Mouse (Mus musculus): ENCODE data around the gene Mucl3. TPM values are rescaled to one million over a fixed set of nuclear protein-coding genes. Genes with fewer than 3 reads are reported as not detected.

The Mucl3 gene
- not detected for total RNA-seq (2023)

GRCm38 (mm10) chr17:35643609-35644236 is at the start of gene Mucl3:
TSS of gene Mucl3 (minus strand) at chr17:35643695.

GRCm38 (mm10) chr17:35673416-35674035 is 30.0 kb upstream of the Mucl3 start, which contains the start of gene Gtf2h4:
TSS of gene Gtf2h4 (minus strand) at chr17:35673739.

GRCm38 (mm10) chr17:35667334-35668065 is 24.0 kb upstream of the Mucl3 start, which contains the start of gene Vars2:
TSS of gene Vars2 (minus strand) at chr17:35667592.

GRCm38 (mm10) chr17:35626537-35626936 is 17.0 kb downstream of the Mucl3 start, which contains the start of gene Gm9573:
TSS of gene Gm9573 (minus strand) at chr17:35626637.

GRCm38 (mm10) chr17:35601249-35601648 is 42.2 kb downstream of the Mucl3 start, which contains the start of gene Sfta2:
TSS of gene Sfta2 (plus strand) at chr17:35601549.

Other genes starting within 250 kb of the Mucl3 start
- gene H2-Q6, start 218.8 kb downstream of the Mucl3 start, total RNA-seq (2023), result 10 to 100 TPM; 75.0 to 75.5 TPM
- 10 to 100 TPM; 83.8 to 92.9 TPM for gene H2-Q7, start 204.5 kb downstream of the Mucl3 start, total RNA-seq (2023)
- gene H2-Q10, start 173.6 kb downstream of the Mucl3 start, total RNA-seq (2023), result 10 to 100 TPM; 48.7 to 55.0 TPM
- gene Pou5f1, start 137.7 kb downstream of the Mucl3 start, total RNA-seq (2023), result under 1 TPM; 0.79 to 0.97 TPM
- 1 to 10 TPM; 5.3 to 6.3 TPM for gene Tcf19, start 126.9 kb downstream of the Mucl3 start, total RNA-seq (2023)
- gene Cchcr1, start 126.6 kb downstream of the Mucl3 start, total RNA-seq (2023), result 1 to 10 TPM; 5.1 to 6.4 TPM
- not detected for gene Psors1c2, start 110.5 kb downstream of the Mucl3 start, total RNA-seq (2023)
- not detected for gene Cdsn, start 91.6 kb downstream of the Mucl3 start, total RNA-seq (2023)
- not detected for gene 2300002M23Rik, start 76.2 kb downstream of the Mucl3 start, total RNA-seq (2023)
- not detected for gene Sfta2, start 42.1 kb downstream of the Mucl3 start, total RNA-seq (2023)
- not detected for gene Gm9573, start 17.1 kb downstream of the Mucl3 start, total RNA-seq (2023)
- gene Vars2, start 23.9 kb upstream of the Mucl3 start, total RNA-seq (2023), result 10 to 100 TPM; 11.7 to 20.4 TPM
- gene Gtf2h4, start 30.0 kb upstream of the Mucl3 start, total RNA-seq (2023), result 10 to 100 TPM; 13.5 to 15.9 TPM
- gene Ddr1, start 60.9 kb upstream of the Mucl3 start, total RNA-seq (2023), result 1 to 10 TPM; 4.8 to 6.8 TPM
- 10 to 100 TPM; 48.1 to 53.2 TPM for gene Ier3, start 178.0 kb upstream of the Mucl3 start, total RNA-seq (2023)
- gene Flot1, start 179.5 kb upstream of the Mucl3 start, total RNA-seq (2023), result 10 to 100 TPM; 49.4 to 58.8 TPM
- 100 to 1,000 TPM; 163 to 175 TPM for gene Tubb5, start 194.6 kb upstream of the Mucl3 start, total RNA-seq (2023)
- gene Mdc1, start 197.8 kb upstream of the Mucl3 start, total RNA-seq (2023), result 10 to 100 TPM; 37.7 to 38.5 TPM
- gene Nrm, start 217.6 kb upstream of the Mucl3 start, total RNA-seq (2023), result 10 to 100 TPM; 37.1 to 37.2 TPM
- gene Ppp1r18, start 221.9 kb upstream of the Mucl3 start, total RNA-seq (2023), result 100 to 1,000 TPM; 219 TPM
- 10 to 100 TPM; 76.0 to 84.5 TPM for gene Dhx16, start 236.1 kb upstream of the Mucl3 start, total RNA-seq (2023)